Mouse (Mus musculus) effector memory CD4-positive, alpha-beta T cell, adult 5 months (primary cell): Measurements from ENCODE around the gene Vmn1r175. TPM values are rescaled to one million over a fixed set of nuclear protein-coding genes. Genes with fewer than 3 reads are reported as not detected.

ENCODE experiments used
- polyA plus RNA-seq: library from polyadenylated mRNA; unstranded; fragments of 100-300 nt; shearing (Covaris generic); gene quantifications from one replicate; pipeline ENCODE4 v1.2.1, GENCODE M21; 2017

Vmn1r175 gene
- polyA plus RNA-seq = not detected

DNA sequence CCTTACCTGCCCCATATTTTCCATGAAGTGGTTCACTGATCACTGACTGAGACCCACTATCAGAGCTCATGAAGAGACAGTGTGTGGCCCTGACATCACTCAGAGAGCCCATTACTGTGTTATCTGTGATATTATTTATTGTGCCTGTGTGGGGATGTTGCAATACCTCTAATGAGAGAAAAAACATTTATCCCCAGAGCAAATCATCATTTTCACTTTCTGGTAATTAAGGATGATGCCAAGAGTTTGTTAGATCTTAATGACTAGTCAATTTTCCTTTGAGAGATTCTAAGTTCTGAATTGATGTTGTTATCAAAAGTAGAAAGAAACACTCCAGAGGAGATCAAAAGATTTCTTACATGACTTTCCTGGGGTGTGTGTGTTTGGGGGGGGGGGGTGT, at the start of gene Vmn1r175:
Gene Vmn1r175, minus strand, starts transcription at position 101 of the 400 bp plus-strand sequence.

DNA sequence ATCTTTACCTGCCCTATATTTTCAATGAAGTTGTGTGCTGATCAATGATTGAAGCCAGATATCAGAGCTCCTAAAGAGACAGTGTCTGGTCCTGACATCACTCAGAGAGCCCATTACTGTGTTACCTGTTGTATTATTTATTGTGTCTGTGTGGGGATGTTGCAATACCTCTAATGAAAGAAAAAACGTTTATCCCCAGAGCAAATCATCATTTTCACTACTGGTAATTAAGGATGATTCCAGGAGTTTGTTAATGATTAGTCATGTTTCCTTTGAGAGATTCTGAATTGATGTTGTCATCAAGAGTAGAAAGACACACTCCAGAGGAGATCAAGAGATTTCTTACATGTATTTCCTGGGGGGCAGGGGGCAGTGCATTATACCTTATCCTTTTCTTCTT, 26.8 kb upstream of the Vmn1r175 start, which contains the start of gene Vmn1r176:
Gene Vmn1r176, minus strand, starts transcription at position 101 of the 400 bp plus-strand sequence.

Other genes starting within 250 kb of the Vmn1r175 start
- gene Vmn1r169, start 235.1 kb downstream of the Vmn1r175 start, polyA plus RNA-seq = not detected
- not detected for gene Vmn1r170, start 204.5 kb downstream of the Vmn1r175 start, polyA plus RNA-seq
- gene Vmn1r171, start 179.9 kb downstream of the Vmn1r175 start, polyA plus RNA-seq = not detected
- gene Vmn1r172, start 152.3 kb downstream of the Vmn1r175 start, polyA plus RNA-seq = not detected
- 0.07 TPM for gene Vmn1r173, start 109.9 kb downstream of the Vmn1r175 start, polyA plus RNA-seq
- not detected for gene Vmn1r174, start 58.4 kb downstream of the Vmn1r175 start, polyA plus RNA-seq
- gene Vmn1r176, start 26.7 kb upstream of the Vmn1r175 start, polyA plus RNA-seq = not detected
- gene Vmn1r177, start 55.8 kb upstream of the Vmn1r175 start, polyA plus RNA-seq = not detected
- gene Vmn1r178, start 81.4 kb upstream of the Vmn1r175 start, polyA plus RNA-seq = not detected
- gene Vmn1r179, start 116.3 kb upstream of the Vmn1r175 start, polyA plus RNA-seq = 0.22 TPM
- gene Vmn1r180, start 140.0 kb upstream of the Vmn1r175 start, polyA plus RNA-seq = not detected
- gene Vmn1r181, start 164.0 kb upstream of the Vmn1r175 start, polyA plus RNA-seq = not detected
- gene V1rd19, start 191.0 kb upstream of the Vmn1r175 start, polyA plus RNA-seq = not detected
- gene Vmn1r183, start 242.6 kb upstream of the Vmn1r175 start, polyA plus RNA-seq = 0.07 TPM